Mouse (Mus musculus): ENCODE measurements at regions not wholly inside any gene's neighbourhood (a gene's known extent, or its start where the extent isn't known, plus 50 kb on each side); places are given as distances from the start of the nearest gene placed in this dataset.

DNA sequence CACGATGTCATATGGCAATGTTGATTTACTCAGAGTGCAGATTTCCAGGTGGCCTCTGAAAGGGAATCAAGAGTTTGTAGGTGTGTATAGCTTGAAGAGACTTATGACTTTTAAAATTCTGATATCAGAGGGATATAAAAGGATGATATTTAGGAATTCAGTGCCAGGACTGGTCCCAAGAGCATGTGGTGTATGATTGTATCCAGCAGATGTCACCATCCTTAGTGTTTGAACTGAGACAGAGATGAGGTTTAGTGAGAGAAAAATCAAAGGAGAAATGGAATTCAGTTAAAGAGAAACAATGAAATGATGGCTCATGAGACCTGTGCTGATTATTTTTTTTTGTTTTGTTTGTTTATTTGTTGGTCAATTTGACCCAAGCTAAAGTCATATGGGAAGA lies 94.4 kb upstream of the Agtr2 start:
- TF ChIP-seq POLR2A (IDR thresholded peaks at IDR 0.05; ENCODE audit: extremely low read depth, insufficient read depth, low read length) (no peak), CTCF (IDR thresholded peaks at IDR 0.05; ENCODE audit: low read depth, low read length) (no peak)
